Mouse (Mus musculus): ENCODE results near the gene Nr2f1. TPM values are rescaled to one million over a fixed set of nuclear protein-coding genes. Genes with fewer than 3 reads are reported as not detected.

Nr2f1 gene
- total RNA-seq (2023), result not detected

GRCm38 (mm10) chr13:78199642-78200160 is at the start of gene Nr2f1:
Gene Nr2f1, minus strand, starts transcription at chr13:78199757.

Other genes with a start within 250 kb of the Nr2f1 start
- gene Pou5f2, start 174.9 kb downstream of the Nr2f1 start, total RNA-seq (2023), result 1 to 10 TPM; 3.6 to 5.7 TPM

All from monocyte, adult 59 days (primary cell).